Mouse (Mus musculus) testis, adult 2 months (tissue): ENCODE data around the gene Hivep2.

Experiments
- CTCF ChIP-seq: fragments of 200-500 bp; IDR thresholded peaks from 2 replicates; pipeline ENCODE4 v1.5.1; 2012; ENCODE audit warnings: low read depth, mild to moderate bottlenecking, inconsistent platforms, low read length, moderate library complexity; ENCODE audit not compliant: control insufficient read depth, insufficient read depth, insufficient replicate concordance
- POLR2A ChIP-seq: fragments of 200-500 bp; IDR thresholded peaks from 2 replicates; pipeline ENCODE4 v1.6.1; 2012; ENCODE audit warnings: low read depth, mild to moderate bottlenecking, inconsistent platforms, low read length, moderate library complexity; ENCODE audit not compliant: control insufficient read depth

GRCm38 (mm10) chr10:13976267-13976666, 10.4 kb downstream of the Hivep2 start:
- TF ChIP-seq CTCF (no peak), POLR2A (no peak)
